Mouse (Mus musculus): Measurements from ENCODE around the gene Pla2g5.

DNA sequence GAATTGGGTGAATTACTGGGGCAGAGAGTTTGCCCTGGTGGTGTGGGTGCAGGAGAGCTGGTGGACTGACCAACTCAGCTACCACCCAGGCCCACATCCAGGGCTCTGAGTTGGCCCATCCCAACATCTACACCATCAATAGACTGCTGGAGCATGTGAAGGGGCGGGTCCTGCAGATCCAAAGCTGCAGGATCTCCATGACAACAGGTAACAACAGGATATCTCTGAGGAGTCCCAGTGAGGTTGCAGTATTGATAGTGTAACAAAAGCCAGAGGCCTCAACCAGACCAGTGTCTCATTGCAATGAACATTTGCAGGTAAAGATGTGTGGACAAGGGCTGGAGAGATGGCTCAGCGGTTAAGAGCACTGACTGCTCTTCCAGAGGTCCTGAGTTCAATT, 42.2 kb downstream of the Pla2g5 start:
- TF ChIP-seq CTCF (IDR thresholded peaks at IDR 0.05; ENCODE audit: borderline replicate concordance, insufficient read depth, low read length) (no peak), POLR2A (IDR thresholded peaks at IDR 0.05; ENCODE audit: low read depth, low read length) (no peak)

All from embryonic fibroblast, embryonic 13.5 days (primary cell).